Mouse (Mus musculus) stomach, postnatal 0 days (tissue): Measurements from ENCODE around the gene Nfyb.

Experiments
- CTCF ChIP-seq: IDR thresholded peaks from 2 replicates; pipeline ENCODE4 v1.5.1; 2016; ENCODE audit warnings: antibody characterized with exemption, low read depth, mild to moderate bottlenecking, moderate library complexity
- EP300 ChIP-seq: optimal IDR thresholded peaks from 2 replicates; pipeline ENCODE3; 2016; ENCODE audit warnings: antibody characterized with exemption

- TF ChIP-seq CTCF = no peak
- TF ChIP-seq EP300 = no peak
These were observed 9.3 kb downstream of the Nfyb start for GRCm38 (mm10) chr10:82754642-82755041.
